Mouse (Mus musculus) forebrain, embryonic 13.5 days (tissue): ENCODE measurements around the gene Frem2. TPM values are rescaled to one million over a fixed set of nuclear protein-coding genes. Genes with fewer than 3 reads are reported as not detected.

Experiments
- ATAC-seq: fragments of 200-750 bp; cut with Nextera tagmentation; 2 replicates; pipeline ENCODE4 v1.8.0; 2017
- H3K27ac ChIP-seq: fragments of 300-500 bp; sonication (generic); 2 replicates; pipeline ENCODE4 v1.5.1; 2015; ENCODE audit warnings: inconsistent platforms, mild to moderate bottlenecking, moderate library complexity
- H3K27me3 ChIP-seq: fragments of 300-500 bp; sonication (generic); 2 replicates; pipeline ENCODE4 v1.6.1; 2015; ENCODE audit warnings: mild to moderate bottlenecking, inconsistent platforms
- H3K36me3 ChIP-seq: fragments of 300-500 bp; sonication (generic); 2 replicates; pipeline ENCODE4 v1.6.1; 2015; ENCODE audit warnings: mild to moderate bottlenecking, inconsistent platforms; ENCODE audit not compliant: poor library complexity, severe bottlenecking
- H3K4me1 ChIP-seq: fragments of 300-500 bp; sonication (generic); 2 replicates; pipeline ENCODE4 v1.6.1; 2015; ENCODE audit warnings: inconsistent platforms
- H3K4me2 ChIP-seq: fragments of 300-500 bp; sonication (generic); 2 replicates; pipeline ENCODE4 v1.6.1; 2015; ENCODE audit warnings: inconsistent platforms, mild to moderate bottlenecking, moderate library complexity
- H3K4me3 ChIP-seq: fragments of 300-500 bp; sonication (generic); 2 replicates; pipeline ENCODE4 v1.5.1; 2015; ENCODE audit warnings: mild to moderate bottlenecking, inconsistent platforms
- H3K9ac ChIP-seq: fragments of 300-500 bp; sonication (generic); 2 replicates; pipeline ENCODE4 v1.6.1; 2015; ENCODE audit warnings: mild to moderate bottlenecking, inconsistent platforms
- H3K9me3 ChIP-seq: fragments of 300-500 bp; sonication (generic); replicated peaks from 2 replicates; pipeline ENCODE4 v1.6.1; 2016; ENCODE audit warnings: inconsistent platforms
- WGBS: fragments of 180-500 bp; shearing (Covaris S2); methylation state at CpG from one replicate; pipeline ENCODE4 v1.1.7; 2015; 5-methylcytosine and 5-hydroxymethylcytosine counted together
- polyA plus RNA-seq: library from polyadenylated mRNA; unstranded; fragments of >200 nt; fragmentation: Nextera tagmentation; extraction: Ambion mirVana; gene quantifications from 2 replicates; pipeline ENCODE4 v1.2.1, GENCODE M21; 2015

Gene Frem2
- polyA plus RNA-seq, 1 experiment from 2014 or later = 0.62 TPM

- H3K9ac ChIP-seq = peak overlapping the region; percentile 64
- peak; percentile 25 for ATAC-seq
- H3K4me3 ChIP-seq = peak overlapping the region; percentile 61
- peaks cover 25% of the 10 kb centered on the region for H3K4me1 ChIP-seq
- peaks cover 20% of the 10 kb centered on the region for H3K9me3 ChIP-seq
- peaks cover 10% of the 10 kb centered on the region; the same call in 1 of the 2 replicates for H3K36me3 ChIP-seq
- peak overlapping the region; percentile 100 for H3K4me2 ChIP-seq
- 2% methylated on average over 42 of the region's 42 CpGs for WGBS
- H3K27me3 ChIP-seq = peaks cover 33% of the 10 kb centered on the region
- no peak overlapping the region for H3K27ac ChIP-seq
Measured at GRCm38 (mm10) chr3:53656328-53656877, 752 bp downstream of the Frem2 start.

GRCm38 (mm10) chr3:53655343-53655742 lies 1.8 kb downstream of the Frem2 start:
- H3K27me3 ChIP-seq = peaks cover 33% of the 10 kb centered on the region
- peak overlapping the region; percentile 100 for H3K4me2 ChIP-seq
- H3K27ac ChIP-seq = no peak overlapping the region
- peaks cover 20% of the 10 kb centered on the region for H3K9me3 ChIP-seq
- H3K36me3 ChIP-seq = peaks cover 10% of the 10 kb centered on the region; the same call in 1 of the 2 replicates
- WGBS = 90% methylated on average over 13 of the region's 13 CpGs
- no peak overlapping the region for H3K4me3 ChIP-seq
- no peak overlapping the region for H3K9ac ChIP-seq
- no peak for ATAC-seq
- H3K4me1 ChIP-seq = peaks cover 27% of the 10 kb centered on the region

GRCm38 (mm10) chr3:53650003-53650748 lies 7.0 kb downstream of the Frem2 start:
- 3% methylated on average over 8 of the region's 8 CpGs for WGBS
- peaks cover 7% of the 10 kb centered on the region for H3K4me1 ChIP-seq
- H3K27me3 ChIP-seq = peaks cover 4% of the 10 kb centered on the region; the same call in 1 of the 2 replicates
- no peak overlapping the region for H3K4me3 ChIP-seq
- no peak overlapping the region for H3K27ac ChIP-seq
- H3K36me3 ChIP-seq = peaks cover 8% of the 10 kb centered on the region; the same call in 1 of the 2 replicates
- H3K9ac ChIP-seq = no peak overlapping the region
- peaks cover 18% of the 10 kb centered on the region for H3K9me3 ChIP-seq
- H3K4me2 ChIP-seq = peak overlapping the region; percentile 22; the same call in 1 of the 2 replicates
- 0 out of 2 replicates have a peak, but pooled peaks have one; percentile 13 for ATAC-seq

GRCm38 (mm10) chr3:53649425-53649824 lies 7.7 kb downstream of the Frem2 start:
- ATAC-seq = no peak
- 46% methylated on average over 4 of the region's 4 CpGs for WGBS
- no peaks in the 10 kb centered on the region for H3K27me3 ChIP-seq
- no peak overlapping the region for H3K27ac ChIP-seq
- H3K9ac ChIP-seq = no peak overlapping the region
- H3K36me3 ChIP-seq = 0 out of 2 replicates have a peak, but pooled peaks cover 4% of the 10 kb centered on the region
- no peak overlapping the region for H3K4me3 ChIP-seq
- H3K9me3 ChIP-seq = peaks cover 10% of the 10 kb centered on the region; the same call in 1 of the 2 replicates
- peaks cover 7% of the 10 kb centered on the region for H3K4me1 ChIP-seq
- H3K4me2 ChIP-seq = no peak overlapping the region

GRCm38 (mm10) chr3:53648902-53649301 lies 8.3 kb downstream of the Frem2 start:
- H3K27me3 ChIP-seq = no peaks in the 10 kb centered on the region
- no peak overlapping the region for H3K9ac ChIP-seq
- H3K4me3 ChIP-seq = no peak overlapping the region
- no peak overlapping the region for H3K4me2 ChIP-seq
- 75% methylated on average over 4 of the region's 4 CpGs for WGBS
- H3K36me3 ChIP-seq = no peaks in the 10 kb centered on the region
- peaks cover 7% of the 10 kb centered on the region for H3K4me1 ChIP-seq
- no peak for ATAC-seq
- peaks cover 7% of the 10 kb centered on the region; the same call in 1 of the 2 replicates for H3K9me3 ChIP-seq
- no peak overlapping the region for H3K27ac ChIP-seq

- H3K36me3 ChIP-seq = no peaks in the 10 kb centered on the region
- H3K9me3 ChIP-seq = no peaks in the 10 kb centered on the region
- H3K4me2 ChIP-seq = no peak overlapping the region
- 76% methylated on average over 3 of the region's 3 CpGs for WGBS
- no peak overlapping the region for H3K27ac ChIP-seq
- H3K4me3 ChIP-seq = no peak overlapping the region
- H3K27me3 ChIP-seq = no peaks in the 10 kb centered on the region
- ATAC-seq = no peak
- peaks cover 5% of the 10 kb centered on the region; the same call in 1 of the 2 replicates for H3K4me1 ChIP-seq
- no peak overlapping the region for H3K9ac ChIP-seq
Measured at GRCm38 (mm10) chr3:53635948-53636347, 21.2 kb downstream of the Frem2 start.

- Histone ChIP-seq H3K4me3 (no peak overlapping the region), H3K27ac (no peak overlapping the region), H3K4me1 (peaks cover 9% of the 10 kb centered on the region; the same call in 1 of the 2 replicates), H3K36me3 (no peaks in the 10 kb centered on the region), H3K9me3 (no peaks in the 10 kb centered on the region), H3K27me3 (no peaks in the 10 kb centered on the region), H3K4me2 (no peak overlapping the region), H3K9ac (no peak overlapping the region)
- WGBS = 57% methylated on average over 14 of the region's 14 CpGs
- ATAC-seq = no peak
Measured at GRCm38 (mm10) chr3:53631126-53631525, 26.0 kb downstream of the Frem2 start.

GRCm38 (mm10) chr3:53630630-53631029 lies 26.5 kb downstream of the Frem2 start:
- 44% methylated on average over 4 of the region's 4 CpGs for WGBS
- ATAC-seq = no peak
- no peak overlapping the region for H3K4me2 ChIP-seq

GRCm38 (mm10) chr3:53629966-53630365 lies 27.2 kb downstream of the Frem2 start:
- Histone ChIP-seq H3K27me3 (no peaks in the 10 kb centered on the region), H3K36me3 (no peaks in the 10 kb centered on the region), H3K4me1 (peaks cover 7% of the 10 kb centered on the region; the same call in 1 of the 2 replicates), H3K9me3 (no peaks in the 10 kb centered on the region), H3K4me3 (no peak overlapping the region), H3K4me2 (no peak overlapping the region), H3K9ac (no peak overlapping the region), H3K27ac (no peak overlapping the region)
- WGBS = 95% methylated on average over 5 of the region's 5 CpGs
- ATAC-seq = no peak

More at GRCm38 (mm10) chr3:53630630-53631029, 26.5 kb downstream of the Frem2 start:
- Histone ChIP-seq H3K4me3 (no peak overlapping the region), H3K9ac (no peak overlapping the region), H3K4me1 (peaks cover 7% of the 10 kb centered on the region; the same call in 1 of the 2 replicates), H3K36me3 (no peaks in the 10 kb centered on the region), H3K9me3 (no peaks in the 10 kb centered on the region), H3K27me3 (no peaks in the 10 kb centered on the region), H3K27ac (no peak overlapping the region)

GRCm38 (mm10) chr3:53623222-53623621 lies 33.9 kb downstream of the Frem2 start:
- H3K27ac ChIP-seq = no peak overlapping the region
- no peak overlapping the region for H3K9ac ChIP-seq
- 89% methylated on average over 8 of the region's 8 CpGs for WGBS
- no peaks in the 10 kb centered on the region for H3K9me3 ChIP-seq
- no peak overlapping the region for H3K4me2 ChIP-seq
- peaks cover 7% of the 10 kb centered on the region; the same call in 1 of the 2 replicates for H3K4me1 ChIP-seq
- ATAC-seq = no peak
- H3K36me3 ChIP-seq = no peaks in the 10 kb centered on the region
- H3K4me3 ChIP-seq = no peak overlapping the region
- no peaks in the 10 kb centered on the region for H3K27me3 ChIP-seq

- H3K36me3 ChIP-seq = no peaks in the 10 kb centered on the region
- no peak overlapping the region for H3K9ac ChIP-seq
- no peak overlapping the region for H3K4me2 ChIP-seq
- WGBS = 57% methylated on average over 3 of the region's 3 CpGs
- H3K27me3 ChIP-seq = no peaks in the 10 kb centered on the region
- no peak overlapping the region for H3K27ac ChIP-seq
- H3K4me1 ChIP-seq = peaks cover 7% of the 10 kb centered on the region; the same call in 1 of the 2 replicates
- no peak for ATAC-seq
- H3K4me3 ChIP-seq = no peak overlapping the region
- no peaks in the 10 kb centered on the region for H3K9me3 ChIP-seq
Measured at GRCm38 (mm10) chr3:53620978-53621377, 36.2 kb downstream of the Frem2 start.

- Histone ChIP-seq H3K9ac (no peak overlapping the region), H3K36me3 (no peaks in the 10 kb centered on the region), H3K4me1 (peaks cover 7% of the 10 kb centered on the region; the same call in 1 of the 2 replicates), H3K9me3 (no peaks in the 10 kb centered on the region), H3K27ac (no peak overlapping the region), H3K27me3 (no peaks in the 10 kb centered on the region), H3K4me3 (no peak overlapping the region), H3K4me2 (no peak overlapping the region)
- 90% methylated on average over 8 of the region's 8 CpGs for WGBS
- no peak for ATAC-seq
Measured at GRCm38 (mm10) chr3:53620355-53620754, 36.8 kb downstream of the Frem2 start.
